Mouse (Mus musculus) lung, postnatal 0 days (tissue): Measurements from ENCODE around the gene Ehmt1.

Experiments used
- CTCF ChIP-seq: IDR thresholded peaks from 2 replicates; pipeline ENCODE4 v1.5.1; 2016; ENCODE audit warnings: antibody characterized with exemption, mild to moderate bottlenecking
- EP300 ChIP-seq: IDR thresholded peaks from 2 replicates; pipeline ENCODE4 v1.6.1; 2016; ENCODE audit warnings: antibody characterized with exemption, mild to moderate bottlenecking, control low read depth

DNA sequence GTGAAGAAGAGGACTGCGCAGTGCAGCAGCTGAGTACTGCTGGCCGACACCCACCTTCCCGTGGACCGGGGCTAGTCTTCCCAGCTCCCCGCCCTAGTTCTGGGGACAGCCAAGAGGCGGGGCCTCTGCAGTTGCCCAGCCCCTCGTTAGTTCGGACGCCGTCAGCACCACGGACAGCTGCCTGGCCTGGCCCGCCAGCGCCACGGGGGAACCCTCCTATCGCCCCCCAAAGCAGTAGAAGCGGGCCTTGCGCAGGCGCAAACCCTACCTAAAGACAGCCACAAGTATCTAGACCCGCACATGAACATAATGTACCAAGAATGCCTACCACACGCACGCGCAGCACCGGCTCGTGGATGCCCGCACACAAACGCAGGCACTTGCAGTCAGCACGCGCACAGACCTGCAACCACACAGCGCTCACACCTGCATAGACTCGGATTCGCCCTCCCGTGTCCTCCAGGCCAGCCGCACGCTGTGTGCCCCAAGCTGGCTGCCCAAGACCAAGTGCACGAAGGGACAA, 157.4 kb downstream of the Ehmt1 start:
- TF ChIP-seq CTCF (no peak), EP300 (no peak)
